Mouse (Mus musculus) heart, embryonic 16.5 days (tissue): ENCODE data around the gene Wdr82. TPM values are rescaled to one million over a fixed set of nuclear protein-coding genes. Genes with fewer than 3 reads are reported as not detected.

ENCODE experiments used
- ATAC-seq: fragments of 200-750 bp; cut with Nextera tagmentation; replicated peaks from 2 replicates; pipeline ENCODE4 v1.8.0; 2017; ENCODE audit warnings: moderate number of reproducible peaks; ENCODE audit not compliant: insufficient read depth, low FRiP score; ENCODE audit errors: extremely low read depth
- H3K27ac ChIP-seq: fragments of 300-500 bp; sonication (generic); 2 replicates; pipeline ENCODE4 v1.5.1; 2014; ENCODE audit warnings: mild to moderate bottlenecking, low read length, control low read depth, moderate library complexity
- H3K27me3 ChIP-seq: fragments of 300-500 bp; sonication (generic); 2 replicates; pipeline ENCODE4 v1.6.1; 2014; ENCODE audit warnings: low read length, mixed read lengths; ENCODE audit not compliant: control insufficient read depth, insufficient read depth
- H3K36me3 ChIP-seq: fragments of 300-500 bp; sonication (generic); 2 replicates; pipeline ENCODE4 v1.6.1; 2014; ENCODE audit not compliant: control insufficient read depth, insufficient read depth
- H3K4me1 ChIP-seq: fragments of 300-500 bp; sonication (generic); 2 replicates; pipeline ENCODE4 v1.6.1; 2014; ENCODE audit warnings: low read length, mixed read lengths; ENCODE audit not compliant: control insufficient read depth, insufficient read depth
- H3K4me2 ChIP-seq: fragments of 300-500 bp; sonication (generic); 2 replicates; pipeline ENCODE4 v1.6.1; 2014; ENCODE audit warnings: low read depth, mild to moderate bottlenecking, control low read depth, low read length
- H3K4me3 ChIP-seq: fragments of 300-500 bp; sonication (generic); 2 replicates; pipeline ENCODE4 v1.5.1; 2014; ENCODE audit warnings: mild to moderate bottlenecking, control low read depth, low read length
- H3K9ac ChIP-seq: fragments of 300-500 bp; sonication (generic); 2 replicates; pipeline ENCODE4 v1.6.1; 2014; ENCODE audit warnings: low read length, control low read depth
- H3K9me3 ChIP-seq: fragments of 300-500 bp; sonication (generic); replicated peaks from 2 replicates; pipeline ENCODE4 v1.6.1; 2016; ENCODE audit warnings: low read length; ENCODE audit not compliant: control insufficient read depth
- WGBS: fragments of 180-500 bp; shearing (Covaris S2); extraction: QIAGEN DNeasy Blood & Tissue Kit; methylation state at CpG from one replicate; pipeline ENCODE4 v1.1.7; 2014; 5-methylcytosine and 5-hydroxymethylcytosine counted together
- polyA plus RNA-seq: library from polyadenylated mRNA; unstranded; fragments of >200 nt; fragmentation: Nextera tagmentation; extraction: Ambion mirVana; gene quantifications from 2 replicates; pipeline ENCODE4 v1.2.1, GENCODE M21; 2015

The Wdr82 gene
- polyA plus RNA-seq, 1 experiment from 2014 or later = 18.2 TPM

DNA sequence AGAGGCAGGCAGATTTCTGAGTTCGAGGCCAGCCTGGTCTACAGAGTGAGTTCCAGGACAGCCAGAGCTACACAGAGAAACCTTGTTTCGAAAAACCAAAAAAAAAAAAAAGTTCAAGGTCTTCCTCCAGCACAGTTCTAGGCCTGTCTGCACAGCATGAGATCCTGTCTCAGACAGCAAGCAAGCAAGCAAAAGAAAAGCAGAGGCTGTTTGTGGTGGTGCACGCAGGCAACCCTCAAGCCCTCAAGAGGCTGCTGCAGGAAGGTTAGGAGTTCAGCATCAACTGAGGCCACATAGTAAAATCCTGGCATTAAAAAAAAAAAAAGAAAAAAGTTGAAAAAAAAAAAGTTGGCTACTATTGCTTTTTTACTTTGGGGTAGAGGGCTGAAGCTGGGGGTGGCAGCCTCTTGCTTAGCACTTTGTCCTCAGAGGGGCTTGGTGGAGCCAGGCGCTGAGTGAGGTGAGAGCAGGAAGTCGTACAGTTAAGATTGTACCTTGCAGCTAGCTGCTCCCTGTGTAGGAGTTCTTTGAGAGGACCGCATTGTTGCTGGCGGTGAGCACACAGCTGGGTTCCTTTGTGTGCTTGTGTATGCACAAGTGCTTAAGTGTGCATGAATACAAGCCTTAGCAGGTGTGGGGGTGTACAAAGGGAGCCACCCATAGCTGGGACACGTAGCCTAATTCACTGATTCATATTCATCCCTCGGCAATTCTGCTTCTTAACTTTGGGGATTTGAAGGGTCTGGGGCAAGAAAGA is 40.3 kb downstream of the Wdr82 start:
- no peaks in the 10 kb centered on the region for H3K27me3 ChIP-seq
- peak overlapping the region; percentile 70 for H3K9ac ChIP-seq
- no peak for ATAC-seq
- H3K27ac ChIP-seq = peak overlapping the region; percentile 57
- H3K9me3 ChIP-seq = no peaks in the 10 kb centered on the region
- peaks cover 25% of the 10 kb centered on the region for H3K36me3 ChIP-seq
- H3K4me2 ChIP-seq = peak overlapping the region; percentile 65; the same call in 1 of the 2 replicates
- 59% methylated on average over 9 of the region's 9 CpGs for WGBS
- H3K4me3 ChIP-seq = no peak overlapping the region
- peaks cover 16% of the 10 kb centered on the region for H3K4me1 ChIP-seq

- peak; percentile 68 for ATAC-seq
- H3K9me3 ChIP-seq = no peaks in the 10 kb centered on the region
- H3K4me3 ChIP-seq = peak overlapping the region; percentile 45
- H3K27ac ChIP-seq = peak overlapping the region; percentile 57
- H3K4me2 ChIP-seq = peak overlapping the region; percentile 65
- peak overlapping the region; percentile 70 for H3K9ac ChIP-seq
- H3K27me3 ChIP-seq = no peaks in the 10 kb centered on the region
- 23% methylated on average over 37 of the region's 37 CpGs for whole genome bisulfite sequencing
- H3K36me3 ChIP-seq = peaks cover 25% of the 10 kb centered on the region
- peaks cover 9% of the 10 kb centered on the region for H3K4me1 ChIP-seq
Measured at GRCm38 (mm10) chr9:106211680-106212593, 41.2 kb downstream of the Wdr82 start.

GRCm38 (mm10) chr9:106212594-106212981 is 41.9 kb downstream of the Wdr82 start:
- H3K4me3 ChIP-seq = no peak overlapping the region
- H3K9me3 ChIP-seq = no peaks in the 10 kb centered on the region
- no peaks in the 10 kb centered on the region for H3K27me3 ChIP-seq
- peaks cover 8% of the 10 kb centered on the region for H3K4me1 ChIP-seq
- peaks cover 25% of the 10 kb centered on the region for H3K36me3 ChIP-seq
- H3K9ac ChIP-seq = no peak overlapping the region
- 79% methylated on average over 12 of the region's 12 CpGs for WGBS
- H3K27ac ChIP-seq = no peak overlapping the region
- ATAC-seq = no peak
- H3K4me2 ChIP-seq = no peak overlapping the region

DNA sequence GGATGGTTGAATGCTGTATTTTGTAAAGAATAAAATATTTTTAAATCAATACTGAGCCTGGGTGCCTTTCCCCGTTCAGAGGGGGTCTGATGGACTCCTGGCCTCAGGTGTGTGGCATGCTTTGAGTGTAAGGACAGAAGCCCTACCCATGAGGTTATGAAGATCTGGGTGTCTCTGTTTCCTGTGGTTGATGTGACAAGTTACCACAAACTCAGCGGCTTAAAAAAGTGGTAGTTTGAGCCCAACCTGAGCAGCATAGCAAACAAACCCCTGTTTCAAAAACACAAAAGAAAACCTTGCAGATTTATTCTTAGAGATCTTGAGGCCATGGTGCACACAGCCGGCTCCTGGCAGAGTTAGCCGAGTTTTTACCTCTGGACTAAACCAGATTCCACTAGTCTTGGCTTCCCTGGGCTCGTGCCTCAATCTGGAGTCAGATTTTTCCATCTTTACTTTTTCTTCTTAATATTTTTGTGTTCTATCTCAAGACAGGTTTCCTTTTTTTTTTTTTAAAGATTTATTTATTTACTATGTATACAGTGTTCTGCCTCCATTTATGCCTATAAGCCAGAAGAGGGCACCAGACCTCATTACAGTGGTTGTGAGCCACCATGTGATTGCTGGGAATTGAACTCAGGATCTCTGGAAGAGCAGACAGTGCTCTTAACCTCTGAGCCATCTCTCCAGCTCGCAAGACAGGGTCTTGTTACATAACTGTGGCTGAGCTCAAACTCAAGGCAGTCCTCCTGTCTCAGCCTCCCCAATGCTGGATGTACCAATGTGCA is 44.8 kb downstream of the Wdr82 start:
- no peak for ATAC-seq
- peaks cover 8% of the 10 kb centered on the region for H3K4me1 ChIP-seq
- WGBS = 84% methylated on average over 6 of the region's 6 CpGs
- peaks cover 25% of the 10 kb centered on the region for H3K36me3 ChIP-seq
- no peak overlapping the region for H3K9ac ChIP-seq
- H3K4me3 ChIP-seq = no peak overlapping the region
- H3K27me3 ChIP-seq = no peaks in the 10 kb centered on the region
- no peak overlapping the region for H3K27ac ChIP-seq
- H3K4me2 ChIP-seq = no peak overlapping the region
- no peaks in the 10 kb centered on the region for H3K9me3 ChIP-seq

DNA sequence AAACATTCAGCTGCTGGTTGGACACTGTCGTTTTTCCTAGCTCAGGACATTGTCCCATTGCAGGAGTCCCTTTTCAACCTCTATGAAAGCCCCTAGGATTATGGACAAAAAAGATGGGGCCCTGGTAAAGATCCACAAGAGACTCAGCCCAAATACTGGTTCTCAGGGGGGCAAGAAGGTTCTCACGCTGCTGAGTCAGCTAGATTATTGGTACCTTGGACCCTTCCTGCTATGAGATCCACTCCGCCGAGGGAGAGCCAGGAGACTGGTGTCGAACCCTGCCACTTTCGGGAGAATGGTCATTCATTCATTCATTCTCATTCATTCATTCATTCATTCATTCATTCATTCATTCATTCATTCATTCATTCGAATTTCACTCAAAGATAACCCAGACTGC is 46.2 kb downstream of the Wdr82 start:
- no peak overlapping the region for H3K4me2 ChIP-seq
- no peaks in the 10 kb centered on the region for H3K9me3 ChIP-seq
- H3K9ac ChIP-seq = no peak overlapping the region
- WGBS = 84% methylated on average over 7 of the region's 7 CpGs
- H3K4me3 ChIP-seq = no peak overlapping the region
- peaks cover 25% of the 10 kb centered on the region for H3K36me3 ChIP-seq
- peaks cover 2% of the 10 kb centered on the region; the same call in 1 of the 2 replicates for H3K4me1 ChIP-seq
- H3K27ac ChIP-seq = no peak overlapping the region
- ATAC-seq = no peak
- H3K27me3 ChIP-seq = no peaks in the 10 kb centered on the region

DNA sequence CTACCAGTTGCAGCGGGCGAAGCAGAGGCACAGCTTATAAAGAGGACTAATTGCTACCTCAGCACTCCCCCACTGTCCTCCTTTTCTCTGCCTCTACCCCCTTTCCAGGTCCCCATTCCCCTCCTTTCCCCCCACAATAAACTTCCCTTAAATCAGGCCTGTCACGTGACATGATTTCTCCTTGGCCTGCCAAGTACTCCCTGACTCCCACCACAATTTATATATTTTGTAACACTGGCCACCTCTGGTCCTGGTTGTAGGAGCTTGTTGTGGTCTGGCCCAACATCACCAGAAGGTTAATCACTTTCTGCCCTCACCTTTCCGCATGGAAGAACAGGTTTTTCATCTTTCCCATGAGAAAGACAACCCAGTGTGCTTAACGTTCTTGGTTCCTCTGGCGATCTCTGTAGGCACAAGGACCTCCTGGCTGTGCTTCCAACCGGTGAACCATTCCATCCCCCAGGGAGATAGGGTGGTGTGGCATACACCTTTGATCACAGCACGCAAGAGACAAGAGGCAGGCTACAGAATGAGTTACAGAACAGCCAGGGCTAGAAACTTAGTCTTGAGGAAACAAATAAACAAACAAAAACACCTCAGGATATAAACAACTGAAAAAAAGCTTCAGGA is 50.3 kb downstream of the Wdr82 start:
- Histone ChIP-seq H3K4me2 (no peak overlapping the region), H3K27ac (no peak overlapping the region), H3K4me3 (no peak overlapping the region), H3K9me3 (no peaks in the 10 kb centered on the region), H3K9ac (no peak overlapping the region), H3K27me3 (peaks cover 15% of the 10 kb centered on the region), H3K4me1 (peaks cover 4% of the 10 kb centered on the region), H3K36me3 (no peaks in the 10 kb centered on the region)
- no peak for ATAC-seq
- WGBS = 62% methylated on average over 8 of the region's 8 CpGs

DNA sequence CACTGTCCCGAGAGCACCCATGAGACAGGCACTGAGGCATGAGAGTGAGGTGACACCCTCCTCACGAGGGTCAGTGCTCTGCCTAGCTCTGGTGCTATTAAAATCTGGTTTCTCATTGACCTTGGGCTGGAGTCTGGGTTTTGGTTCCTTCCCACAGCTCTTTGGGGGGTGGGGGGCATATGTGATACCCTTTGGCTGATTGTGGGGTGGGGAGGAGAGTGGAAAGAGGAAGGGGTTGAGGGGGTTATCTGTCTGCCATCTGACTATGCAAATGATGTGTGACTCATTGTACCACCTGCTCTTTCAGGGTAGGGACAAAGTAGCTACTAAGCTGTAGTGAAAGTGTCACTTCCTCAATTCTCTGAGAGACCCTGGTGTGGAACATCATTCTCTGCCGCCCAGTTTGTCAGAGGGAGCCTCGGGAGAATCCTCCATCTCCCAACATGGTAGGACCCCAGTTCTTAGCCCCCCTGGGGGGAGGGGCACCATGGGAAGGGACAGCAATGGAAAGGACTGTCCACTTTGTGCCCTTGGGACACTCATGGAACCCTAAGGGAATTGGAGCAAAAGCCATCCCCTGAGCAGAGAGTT is 51.6 kb downstream of the Wdr82 start, which contains the start of gene Tlr9:
TSS of gene Tlr9 (plus strand) at position 338 of the 591 bp plus-strand sequence.
- Histone ChIP-seq H3K4me1 (peaks cover 4% of the 10 kb centered on the region), H3K9ac (no peak within 1 kb of the TSS), H3K4me2 (no peak within 1 kb of the TSS), H3K4me3 (no peak within 1 kb of the TSS), H3K27ac (no peak within 1 kb of the TSS), H3K9me3 (no peaks in the 10 kb centered on the region), H3K27me3 (peaks cover 15% of the 10 kb centered on the region), H3K36me3 (no peaks in the 10 kb centered on the region)
- 51% methylated on average over 4 of the region's 4 CpGs for WGBS
- ATAC-seq = no peak

DNA sequence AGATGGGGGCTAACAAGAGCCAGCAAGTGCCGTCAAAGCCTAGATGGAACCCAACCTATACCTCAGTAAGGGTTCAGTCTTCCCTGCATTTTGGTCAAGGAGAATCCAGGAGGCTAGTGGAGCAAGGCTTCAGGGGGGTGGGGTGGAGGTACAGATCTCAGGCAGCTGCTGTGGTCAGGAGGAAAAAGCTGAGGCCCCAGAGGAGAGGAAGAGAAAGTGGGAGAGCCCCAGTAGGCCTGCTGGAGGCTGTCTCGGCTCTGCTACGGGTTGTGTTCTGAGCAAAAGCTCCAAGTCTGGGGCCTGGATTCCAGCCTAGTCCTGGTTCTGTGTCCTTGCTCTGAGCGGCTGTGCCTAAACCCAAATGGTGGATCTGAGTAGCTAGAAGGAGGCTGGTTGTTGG is 52.3 kb downstream of the Wdr82 start:
- no peak overlapping the region for H3K9ac ChIP-seq
- no peak for ATAC-seq

More for the DNA sequence above, 52.3 kb downstream of the Wdr82 start:
- H3K4me3 ChIP-seq = no peak overlapping the region
- no peaks in the 10 kb centered on the region for H3K36me3 ChIP-seq
- peaks cover 15% of the 10 kb centered on the region for H3K27me3 ChIP-seq
- H3K4me1 ChIP-seq = peaks cover 7% of the 10 kb centered on the region
- no peak overlapping the region for H3K27ac ChIP-seq
- H3K4me2 ChIP-seq = no peak overlapping the region
- WGBS = 76% methylated on average over 4 of the region's 4 CpGs
- no peaks in the 10 kb centered on the region for H3K9me3 ChIP-seq
